Mouse (Mus musculus) hindbrain, embryonic 14.5 days (tissue): ENCODE results near the gene Fbxl12. TPM values are rescaled to one million over a fixed set of nuclear protein-coding genes. Genes with fewer than 3 reads are reported as not detected.

Experiments
- ATAC-seq: fragments of 200-750 bp; cut with Nextera tagmentation; 2 replicates; pipeline ENCODE4 v1.8.0; 2017; ENCODE audit warnings: moderate number of reproducible peaks, mild to moderate bottlenecking, moderate TSS enrichment, moderate library complexity; ENCODE audit not compliant: low FRiP score
- DNase-seq: peaks from one replicate; pipeline ENCODE4 v3.0.0-alpha.2; 2015; ENCODE audit warnings: low spot score
- H3K27ac ChIP-seq: fragments of 300-500 bp; sonication (generic); 2 replicates; pipeline ENCODE4 v1.5.1; 2014; ENCODE audit warnings: mild to moderate bottlenecking, moderate library complexity
- H3K27me3 ChIP-seq: fragments of 300-500 bp; sonication (generic); 2 replicates; pipeline ENCODE4 v1.6.1; 2014; ENCODE audit warnings: mild to moderate bottlenecking, low read length, mixed read lengths; ENCODE audit not compliant: control insufficient read depth, insufficient read depth
- H3K36me3 ChIP-seq: fragments of 300-500 bp; sonication (generic); replicated peaks from 2 replicates; pipeline ENCODE4 v1.6.1; 2014; ENCODE audit not compliant: control insufficient read depth, insufficient read depth
- H3K4me1 ChIP-seq: fragments of 300-500 bp; sonication (generic); replicated peaks from 2 replicates; pipeline ENCODE4 v1.6.1; 2014; ENCODE audit warnings: antibody characterized with exemption, low read length, mixed read lengths; ENCODE audit not compliant: control insufficient read depth, insufficient read depth
- H3K4me2 ChIP-seq: fragments of 300-500 bp; sonication (generic); replicated peaks from 2 replicates; pipeline ENCODE4 v1.6.1; 2014; ENCODE audit warnings: mild to moderate bottlenecking, moderate library complexity
- H3K4me3 ChIP-seq: fragments of 300-500 bp; sonication (generic); replicated peaks from 2 replicates; pipeline ENCODE4 v1.5.1; 2014; ENCODE audit warnings: mild to moderate bottlenecking, low read length
- H3K9ac ChIP-seq: fragments of 300-500 bp; sonication (generic); 2 replicates; pipeline ENCODE4 v1.6.1; 2014
- H3K9me3 ChIP-seq: fragments of 300-500 bp; sonication (generic); 2 replicates; pipeline ENCODE4 v1.6.1; 2016; ENCODE audit warnings: low read length; ENCODE audit not compliant: control insufficient read depth
- WGBS: fragments of 180-500 bp; shearing (Covaris S2); extraction: QIAGEN DNeasy Blood & Tissue Kit; methylation state at CpG from one replicate; pipeline ENCODE4 v1.1.7; 2014; 5-methylcytosine and 5-hydroxymethylcytosine counted together
- polyA plus RNA-seq: library from polyadenylated mRNA; unstranded; fragments of >200 nt; fragmentation: Nextera tagmentation; extraction: Ambion mirVana; gene quantifications from 2 replicates; pipeline ENCODE4 v1.2.1, GENCODE M21; 2014

The Fbxl12 gene
- polyA plus RNA-seq, 1 experiment from 2014 or later = 10.2 TPM

GRCm38 (mm10) chr9:20662874-20663273 is 18.3 kb upstream of the Fbxl12 start:
- Histone ChIP-seq H3K36me3 (peaks cover 54% of the 10 kb centered on the region), H3K4me1 (peaks cover 40% of the 10 kb centered on the region), H3K9ac (peak overlapping the region; percentile 33), H3K4me2 (no peak overlapping the region), H3K27ac (peak overlapping the region; percentile 84), H3K4me3 (no peak overlapping the region), H3K9me3 (no peaks in the 10 kb centered on the region), H3K27me3 (no peaks in the 10 kb centered on the region)
- DNase-seq (no peak), ATAC-seq (0 out of 2 replicates have a peak, but pooled peaks have one; percentile 5)
- WGBS = 43% methylated on average over 8 of the region's 8 CpGs

DNA sequence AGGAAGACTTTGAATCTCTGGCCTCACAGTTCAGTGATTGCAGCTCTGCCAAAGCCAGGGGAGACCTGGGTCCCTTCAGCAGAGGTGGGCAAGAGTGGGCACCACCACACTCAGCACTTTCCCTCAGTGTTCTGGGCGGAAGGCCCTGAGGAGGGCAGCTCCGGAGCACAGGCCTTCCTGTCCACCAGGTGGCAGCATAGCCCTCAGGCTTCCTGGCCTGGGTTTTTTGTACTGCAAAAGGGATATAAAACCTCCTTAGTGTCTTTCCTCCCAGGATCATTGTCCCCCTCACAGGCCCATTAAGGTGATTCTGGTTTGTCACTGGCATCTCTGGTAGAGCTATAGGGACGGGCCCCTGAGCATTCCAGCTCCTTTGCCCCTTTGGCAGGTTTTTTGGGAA is 17.8 kb upstream of the Fbxl12 start:
- Histone ChIP-seq H3K4me2 (no peak overlapping the region), H3K4me3 (no peak overlapping the region), H3K27me3 (no peaks in the 10 kb centered on the region), H3K9ac (peak overlapping the region; percentile 33; the same call in 1 of the 2 replicates), H3K9me3 (no peaks in the 10 kb centered on the region), H3K27ac (peak overlapping the region; percentile 84), H3K4me1 (peaks cover 40% of the 10 kb centered on the region), H3K36me3 (peaks cover 60% of the 10 kb centered on the region)
- DNase-seq (peak; percentile 83), ATAC-seq (no peak)
- 31% methylated on average over 3 of the region's 3 CpGs for WGBS

DNA sequence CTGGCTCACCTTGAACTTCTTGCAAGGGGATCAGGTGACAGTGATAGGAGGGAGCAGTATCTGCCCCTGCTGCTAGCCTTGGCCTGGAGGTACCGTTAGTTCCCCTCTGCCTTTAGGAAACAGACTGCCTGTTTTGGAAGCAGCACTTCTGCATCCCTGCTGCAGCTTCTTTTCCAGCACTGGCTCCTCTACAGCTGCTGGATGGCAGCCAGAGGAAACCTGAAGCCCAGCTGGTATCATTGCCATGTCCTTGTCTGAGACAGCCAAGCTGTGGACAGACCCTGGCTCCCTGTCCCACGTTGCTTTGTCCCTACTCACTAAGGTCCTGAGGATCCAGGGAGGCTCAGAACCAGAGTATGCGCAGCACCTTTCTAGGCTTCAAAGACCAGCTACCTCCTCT is 13.0 kb upstream of the Fbxl12 start:
- Histone ChIP-seq H3K9me3 (no peaks in the 10 kb centered on the region), H3K36me3 (peaks cover 73% of the 10 kb centered on the region), H3K27me3 (no peaks in the 10 kb centered on the region), H3K4me1 (peaks cover 19% of the 10 kb centered on the region), H3K9ac (no peak overlapping the region), H3K4me2 (no peak overlapping the region), H3K27ac (no peak overlapping the region), H3K4me3 (no peak overlapping the region)
- 84% methylated on average over 3 of the region's 3 CpGs for WGBS
- ATAC-seq (no peak), DNase-seq (no peak)

GRCm38 (mm10) chr9:20653859-20654258 is 9.3 kb upstream of the Fbxl12 start:
- no peaks in the 10 kb centered on the region for H3K27me3 ChIP-seq
- peaks cover 21% of the 10 kb centered on the region for H3K4me1 ChIP-seq
- no peak overlapping the region for H3K27ac ChIP-seq
- peaks cover 47% of the 10 kb centered on the region for H3K36me3 ChIP-seq
- DNase-seq (no peak), ATAC-seq (no peak)
- H3K9me3 ChIP-seq = no peaks in the 10 kb centered on the region
- 0 out of 2 replicates have a peak overlapping the region, but pooled peaks have one; percentile 76 for H3K4me2 ChIP-seq
- H3K9ac ChIP-seq = no peak overlapping the region
- no peak overlapping the region for H3K4me3 ChIP-seq
- WGBS = 93% methylated on average over 3 of the region's 3 CpGs

DNA sequence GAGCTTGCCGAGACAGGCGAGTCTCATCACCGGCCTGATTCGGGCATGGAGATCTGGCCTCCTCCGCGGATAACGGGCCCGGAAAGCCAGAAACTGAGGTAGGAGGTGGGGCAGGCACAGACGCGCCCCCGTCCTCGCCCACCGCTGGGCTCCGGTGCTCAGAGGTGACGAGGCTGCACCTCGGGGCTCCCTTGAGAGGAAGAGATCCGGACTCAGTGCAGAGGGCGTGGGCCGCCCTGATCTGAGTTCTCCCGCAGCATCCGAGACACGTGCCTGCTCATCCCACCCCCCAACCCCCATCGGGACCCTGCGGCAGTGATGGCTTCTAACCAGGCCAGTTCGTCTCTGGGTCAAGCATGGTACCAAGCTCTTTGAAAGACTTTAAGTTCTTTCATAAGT is 7.7 kb upstream of the Fbxl12 start:
- H3K27me3 ChIP-seq = no peaks in the 10 kb centered on the region
- no peaks in the 10 kb centered on the region for H3K9me3 ChIP-seq
- no peak for DNase-seq
- H3K9ac ChIP-seq = peak overlapping the region; percentile 87
- H3K4me1 ChIP-seq = peaks cover 21% of the 10 kb centered on the region
- WGBS = under 1% methylated on average over 25 of the region's 25 CpGs
- H3K4me2 ChIP-seq = peak overlapping the region; percentile 76
- peaks cover 47% of the 10 kb centered on the region for H3K36me3 ChIP-seq
- ATAC-seq = no peak; the same call in 1 of the 2 replicates
- peak overlapping the region; percentile 97 for H3K4me3 ChIP-seq
- H3K27ac ChIP-seq = peak overlapping the region; percentile 69; the same call in 1 of the 2 replicates

DNA sequence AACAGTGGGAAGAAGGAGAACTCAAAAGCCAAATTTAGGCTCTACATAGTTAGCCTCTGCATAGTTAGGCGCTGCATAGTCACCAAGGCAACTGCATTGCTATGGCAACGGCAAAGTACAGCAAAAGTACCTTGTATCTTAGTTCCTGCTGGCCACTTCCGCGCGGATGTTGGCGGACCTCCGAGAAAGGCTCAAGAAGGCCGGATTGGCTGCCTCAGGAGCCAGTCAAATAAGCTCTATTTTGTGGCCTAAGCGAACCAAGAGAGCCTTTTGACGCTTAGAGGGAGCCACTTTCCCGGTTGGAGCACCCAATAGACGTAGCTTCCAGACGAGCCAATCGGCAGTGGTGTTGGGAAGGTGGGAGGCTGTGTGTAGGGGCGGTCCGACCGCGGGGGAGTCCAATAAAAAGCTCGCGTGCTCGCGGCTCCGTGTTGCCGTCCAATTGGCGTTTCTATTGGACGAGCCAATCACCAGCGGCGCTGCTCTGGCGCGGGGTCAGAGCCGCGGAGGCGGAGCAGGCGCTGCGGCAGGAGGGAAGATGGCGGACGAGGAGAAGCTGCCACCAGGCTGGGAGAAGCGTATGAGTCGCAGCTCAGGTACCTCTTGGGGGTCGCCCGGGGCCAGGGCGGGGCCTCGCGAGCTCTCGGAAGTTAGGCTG is 7.2 kb upstream of the Fbxl12 start, which contains the start of gene Pin1:
Gene Pin1, plus strand, starts transcription at position 494 of the 658 bp plus-strand sequence.
- Histone ChIP-seq H3K4me1 (peaks cover 21% of the 10 kb centered on the region), H3K27ac (peak within 1 kb of the TSS; percentile 69), H3K4me2 (peak within 1 kb of the TSS; percentile 76), H3K9ac (peak within 1 kb of the TSS; percentile 87), H3K27me3 (no peaks in the 10 kb centered on the region), H3K9me3 (no peaks in the 10 kb centered on the region), H3K4me3 (peak within 1 kb of the TSS; percentile 97), H3K36me3 (peaks cover 46% of the 10 kb centered on the region)
- peak; percentile 99 for ATAC-seq
- DNase-seq = peak; percentile 97
- WGBS = under 1% methylated on average over 45 of the region's 45 CpGs

GRCm38 (mm10) chr9:20645121-20645520 is 554 bp upstream of the Fbxl12 start:
- peak overlapping the region; percentile 79 for H3K27ac ChIP-seq
- H3K4me3 ChIP-seq = peak overlapping the region; percentile 79
- ATAC-seq (no peak), DNase-seq (peak; percentile 27)
- H3K4me1 ChIP-seq = peaks cover 23% of the 10 kb centered on the region
- H3K27me3 ChIP-seq = no peaks in the 10 kb centered on the region
- peak overlapping the region; percentile 98 for H3K4me2 ChIP-seq
- H3K9ac ChIP-seq = peak overlapping the region; percentile 84
- no peaks in the 10 kb centered on the region for H3K9me3 ChIP-seq
- WGBS = 7% methylated on average over 17 of the region's 17 CpGs
- peaks cover 34% of the 10 kb centered on the region for H3K36me3 ChIP-seq

DNA sequence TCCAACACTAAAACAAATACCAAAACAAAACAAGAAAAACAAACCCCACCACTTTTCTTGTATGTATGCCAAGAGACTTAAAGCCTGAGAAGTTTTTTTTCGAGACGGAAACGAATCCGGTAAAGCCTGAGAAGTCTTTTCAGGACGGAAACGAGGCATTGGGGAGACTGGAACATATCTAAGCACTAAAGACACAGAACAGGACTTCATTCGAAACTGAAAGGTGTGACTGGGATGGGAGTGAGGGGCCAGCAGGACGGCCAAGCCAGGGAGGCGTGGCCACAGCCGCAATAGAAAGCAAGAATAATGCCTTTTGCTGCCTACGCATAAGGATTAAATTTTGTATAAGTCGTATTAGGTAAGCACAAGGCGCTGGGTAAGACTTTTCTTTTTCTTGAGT is 786 bp downstream of the Fbxl12 start:
- DNase-seq (no peak), ATAC-seq (no peak)
- Histone ChIP-seq H3K27ac (peak overlapping the region; percentile 89), H3K4me2 (peak overlapping the region; percentile 98), H3K27me3 (no peaks in the 10 kb centered on the region), H3K36me3 (peaks cover 38% of the 10 kb centered on the region), H3K4me3 (peak overlapping the region; percentile 79), H3K4me1 (peaks cover 23% of the 10 kb centered on the region), H3K9ac (peak overlapping the region; percentile 84), H3K9me3 (no peaks in the 10 kb centered on the region)
- 12% methylated on average over 13 of the region's 13 CpGs for WGBS

DNA sequence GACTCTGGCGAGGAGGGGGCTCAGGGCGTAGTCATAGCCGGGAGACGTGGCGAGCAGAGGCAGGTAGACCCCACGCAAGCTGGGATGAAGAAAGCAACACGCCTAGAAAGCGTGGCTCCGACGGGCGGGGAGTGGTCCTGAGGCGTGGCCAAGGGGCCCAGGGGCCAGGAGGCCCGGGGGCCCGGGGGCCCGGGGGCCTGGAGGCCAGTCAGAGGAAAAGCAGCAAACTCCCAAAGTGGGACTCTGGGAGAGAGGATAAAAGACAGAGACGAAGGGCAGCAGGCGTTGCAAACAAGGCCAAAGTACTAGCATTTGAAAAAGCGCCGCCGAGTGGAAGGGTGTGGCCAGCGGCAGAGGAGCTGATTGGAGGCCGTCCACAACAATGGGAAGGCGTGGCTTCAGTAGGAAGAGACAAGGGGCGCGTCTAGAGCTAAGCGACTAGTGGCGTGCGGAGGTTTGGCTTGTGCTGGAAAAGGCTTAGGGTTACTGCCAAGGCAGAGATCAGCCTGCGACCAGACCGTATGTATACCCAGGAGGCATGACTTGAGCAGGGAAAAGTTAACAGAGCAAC is 1.6 kb downstream of the Fbxl12 start:
- peaks cover 23% of the 10 kb centered on the region for H3K4me1 ChIP-seq
- ATAC-seq (peak; percentile 79), DNase-seq (peak; percentile 84)
- peak overlapping the region; percentile 98 for H3K4me2 ChIP-seq
- H3K9me3 ChIP-seq = no peaks in the 10 kb centered on the region
- WGBS = under 1% methylated on average over 30 of the region's 30 CpGs
- H3K27ac ChIP-seq = peak overlapping the region; percentile 89
- peak overlapping the region; percentile 84 for H3K9ac ChIP-seq
- H3K4me3 ChIP-seq = peak overlapping the region; percentile 79
- H3K36me3 ChIP-seq = peaks cover 38% of the 10 kb centered on the region
- H3K27me3 ChIP-seq = no peaks in the 10 kb centered on the region
